Mouse (Mus musculus) liver, embryonic 13.5 days (tissue): ENCODE measurements around the gene Atp2a1. TPM values are rescaled to one million over a fixed set of nuclear protein-coding genes. Genes with fewer than 3 reads are reported as not detected.
A peak's percentile ranks its signal among the peaks of the same experiment; 100 is the strongest.

Experiments used
- ATAC-seq: fragments of 200-750 bp; cut with Nextera tagmentation; 2 replicates; pipeline ENCODE4 v1.8.0; 2017; ENCODE audit warnings: low read depth, mild to moderate bottlenecking, moderate number of reproducible peaks, moderate library complexity
- DNase-seq: peaks from one replicate; pipeline ENCODE4 v3.0.0; 2022
- H3K27ac ChIP-seq: fragments of 300-500 bp; sonication (generic); 2 replicates; pipeline ENCODE4 v1.5.1; 2015; ENCODE audit warnings: moderate library complexity, mild to moderate bottlenecking, inconsistent platforms
- H3K27me3 ChIP-seq: fragments of 300-500 bp; sonication (generic); 2 replicates; pipeline ENCODE4 v1.6.1; 2015; ENCODE audit warnings: mild to moderate bottlenecking, inconsistent platforms
- H3K36me3 ChIP-seq: fragments of 300-500 bp; sonication (generic); 2 replicates; pipeline ENCODE4 v1.6.1; 2015; ENCODE audit warnings: mild to moderate bottlenecking, inconsistent platforms
- H3K4me1 ChIP-seq: fragments of 300-500 bp; sonication (generic); replicated peaks from 2 replicates; pipeline ENCODE4 v1.6.1; 2015; ENCODE audit warnings: inconsistent platforms
- H3K4me2 ChIP-seq: fragments of 300-500 bp; sonication (generic); 2 replicates; pipeline ENCODE4 v1.6.1; 2015; ENCODE audit warnings: inconsistent platforms, mild to moderate bottlenecking, moderate library complexity
- H3K4me3 ChIP-seq: fragments of 300-500 bp; sonication (generic); replicated peaks from 2 replicates; pipeline ENCODE4 v1.5.1; 2015; ENCODE audit warnings: mild to moderate bottlenecking, inconsistent platforms
- H3K9ac ChIP-seq: fragments of 300-500 bp; sonication (generic); 2 replicates; pipeline ENCODE4 v1.6.1; 2015; ENCODE audit warnings: mild to moderate bottlenecking, inconsistent platforms
- H3K9me3 ChIP-seq: fragments of 300-500 bp; sonication (generic); replicated peaks from 2 replicates; pipeline ENCODE4 v1.6.1; 2016; ENCODE audit warnings: inconsistent platforms
- WGBS: fragments of 180-500 bp; shearing (Covaris S2); methylation state at CpG from one replicate; pipeline ENCODE4 v1.1.7; 2015; ENCODE audit not compliant: insufficient replicate concordance; 5-methylcytosine and 5-hydroxymethylcytosine counted together
- polyA plus RNA-seq: library from polyadenylated mRNA; unstranded; fragments of >200 nt; fragmentation: Nextera tagmentation; extraction: Ambion mirVana; gene quantifications from 2 replicates; pipeline ENCODE4 v1.2.1, GENCODE M21; 2015

Gene Atp2a1
- polyA plus RNA-seq, 1 experiment from 2014 or later = 2.4 TPM

- DNase-seq (peak; percentile 78), ATAC-seq (peak; percentile 83)
- Histone ChIP-seq H3K27ac (peak within 1 kb of the TSS; percentile 81), H3K36me3 (0 out of 2 replicates have a peak, but pooled peaks cover 3% of the 10 kb centered on the region), H3K27me3 (no peaks in the 10 kb centered on the region), H3K4me2 (peak within 1 kb of the TSS; percentile 96), H3K9me3 (no peaks in the 10 kb centered on the region), H3K4me3 (peak within 1 kb of the TSS; percentile 74), H3K4me1 (peaks cover 28% of the 10 kb centered on the region), H3K9ac (peak within 1 kb of the TSS; percentile 81)
- WGBS = under 1% methylated on average over 81 of the region's 82 CpGs
Observed at GRCm38 (mm10) chr7:126428631-126429502, 34.0 kb downstream of the Atp2a1 start, which contains the start of gene Rabep2. Gene Rabep2, plus strand, starts transcription at chr7:126428759.

GRCm38 (mm10) chr7:126428154-126428553 is 34.8 kb downstream of the Atp2a1 start:
- DNase-seq (peak; percentile 46), ATAC-seq (peak; percentile 46)
- Histone ChIP-seq H3K36me3 (0 out of 2 replicates have a peak, but pooled peaks cover 3% of the 10 kb centered on the region), H3K4me2 (peak overlapping the region; percentile 96), H3K9ac (peak overlapping the region; percentile 81), H3K9me3 (no peaks in the 10 kb centered on the region), H3K4me1 (peaks cover 28% of the 10 kb centered on the region), H3K27me3 (no peaks in the 10 kb centered on the region), H3K4me3 (peak overlapping the region; percentile 74), H3K27ac (peak overlapping the region; percentile 81)
- whole genome bisulfite sequencing = 6% methylated on average over 4 of the region's 4 CpGs

- DNase-seq (no peak), ATAC-seq (no peak)
- Histone ChIP-seq H3K27me3 (no peaks in the 10 kb centered on the region), H3K36me3 (no peaks in the 10 kb centered on the region), H3K4me2 (no peak overlapping the region; the same call in 1 of the 2 replicates), H3K4me3 (no peak overlapping the region), H3K4me1 (peaks cover 28% of the 10 kb centered on the region), H3K9me3 (no peaks in the 10 kb centered on the region), H3K9ac (no peak overlapping the region), H3K27ac (no peak overlapping the region)
- 54% methylated on average over 12 of the region's 13 CpGs for WGBS
Observed at GRCm38 (mm10) chr7:126427323-126427860, 35.5 kb downstream of the Atp2a1 start.

GRCm38 (mm10) chr7:126424161-126424560 is 38.7 kb downstream of the Atp2a1 start:
- no peak overlapping the region for H3K27ac ChIP-seq
- no peak for DNase-seq
- H3K27me3 ChIP-seq = no peaks in the 10 kb centered on the region
- no peak overlapping the region for H3K4me3 ChIP-seq
- H3K36me3 ChIP-seq = no peaks in the 10 kb centered on the region
- WGBS = 60% methylated on average over 6 of the region's 6 CpGs
- no peak overlapping the region for H3K4me2 ChIP-seq
- no peak overlapping the region for H3K9ac ChIP-seq
- no peaks in the 10 kb centered on the region for H3K9me3 ChIP-seq
- H3K4me1 ChIP-seq = peaks cover 15% of the 10 kb centered on the region
- ATAC-seq = no peak

GRCm38 (mm10) chr7:126421756-126422155 is 41.2 kb downstream of the Atp2a1 start:
- 0 out of 2 replicates have a peak, but pooled peaks cover under 1% of the 10 kb centered on the region for H3K4me1 ChIP-seq
- WGBS = 56% methylated on average over 5 of the region's 5 CpGs
- H3K9me3 ChIP-seq = no peaks in the 10 kb centered on the region
- no peak for DNase-seq
- no peaks in the 10 kb centered on the region for H3K36me3 ChIP-seq
- H3K4me2 ChIP-seq = no peak overlapping the region
- H3K9ac ChIP-seq = no peak overlapping the region
- no peaks in the 10 kb centered on the region for H3K27me3 ChIP-seq
- no peak overlapping the region for H3K4me3 ChIP-seq
- no peak for ATAC-seq
- H3K27ac ChIP-seq = no peak overlapping the region

- H3K4me2 ChIP-seq = no peak overlapping the region
- ATAC-seq (no peak), DNase-seq (no peak)
- no peaks in the 10 kb centered on the region for H3K36me3 ChIP-seq
- H3K27me3 ChIP-seq = no peaks in the 10 kb centered on the region
- 39% methylated on average over 3 of the region's 3 CpGs for WGBS
- no peaks in the 10 kb centered on the region for H3K9me3 ChIP-seq
- no peak overlapping the region for H3K27ac ChIP-seq
- no peak overlapping the region for H3K9ac ChIP-seq
- no peak overlapping the region for H3K4me3 ChIP-seq
- 0 out of 2 replicates have a peak, but pooled peaks cover 5% of the 10 kb centered on the region for H3K4me1 ChIP-seq
Observed at GRCm38 (mm10) chr7:126418496-126418895, 44.4 kb downstream of the Atp2a1 start.

- DNase-seq (no peak), ATAC-seq (no peak)
- Histone ChIP-seq H3K27me3 (no peaks in the 10 kb centered on the region), H3K4me1 (0 out of 2 replicates have a peak, but pooled peaks cover 5% of the 10 kb centered on the region), H3K9me3 (no peaks in the 10 kb centered on the region), H3K36me3 (no peaks in the 10 kb centered on the region), H3K4me2 (no peak overlapping the region), H3K27ac (no peak overlapping the region), H3K9ac (no peak overlapping the region), H3K4me3 (no peak overlapping the region)
- 64% methylated on average over 4 of the region's 4 CpGs for WGBS
Observed at GRCm38 (mm10) chr7:126417606-126418005, 45.3 kb downstream of the Atp2a1 start.

- H3K4me3 ChIP-seq = no peak overlapping the region
- H3K27ac ChIP-seq = no peak overlapping the region
- no peaks in the 10 kb centered on the region for H3K9me3 ChIP-seq
- WGBS = 39% methylated on average over 8 of the region's 8 CpGs
- H3K4me1 ChIP-seq = 0 out of 2 replicates have a peak, but pooled peaks cover 5% of the 10 kb centered on the region
- no peaks in the 10 kb centered on the region for H3K36me3 ChIP-seq
- no peaks in the 10 kb centered on the region for H3K27me3 ChIP-seq
- ATAC-seq = no peak
- no peak overlapping the region for H3K9ac ChIP-seq
- no peak for DNase-seq
- no peak overlapping the region for H3K4me2 ChIP-seq
Observed at GRCm38 (mm10) chr7:126417045-126417444, 45.9 kb downstream of the Atp2a1 start.

- Histone ChIP-seq H3K4me3 (no peak overlapping the region), H3K9ac (no peak overlapping the region), H3K4me1 (0 out of 2 replicates have a peak, but pooled peaks cover 5% of the 10 kb centered on the region), H3K4me2 (no peak overlapping the region), H3K27ac (no peak overlapping the region), H3K36me3 (no peaks in the 10 kb centered on the region), H3K9me3 (no peaks in the 10 kb centered on the region), H3K27me3 (no peaks in the 10 kb centered on the region)
- WGBS = 20% methylated on average over 2 of the region's 2 CpGs
- ATAC-seq (no peak), DNase-seq (no peak)
Observed at GRCm38 (mm10) chr7:126416615-126417014, 46.3 kb downstream of the Atp2a1 start.

- H3K4me1 ChIP-seq = 0 out of 2 replicates have a peak, but pooled peaks cover 5% of the 10 kb centered on the region
- H3K36me3 ChIP-seq = no peaks in the 10 kb centered on the region
- no peak within 1 kb of the TSS for H3K4me3 ChIP-seq
- ATAC-seq = no peak
- peaks cover 9% of the 10 kb centered on the region for H3K27me3 ChIP-seq
- WGBS = 83% methylated on average over 6 of the region's 6 CpGs
- no peak within 1 kb of the TSS for H3K4me2 ChIP-seq
- no peak within 1 kb of the TSS for H3K9ac ChIP-seq
- H3K9me3 ChIP-seq = no peaks in the 10 kb centered on the region
- no peak for DNase-seq
- no peak within 1 kb of the TSS for H3K27ac ChIP-seq
Observed at GRCm38 (mm10) chr7:126414725-126415124, 48.2 kb downstream of the Atp2a1 start, which contains the start of gene Cd19. Gene Cd19, minus strand, starts transcription at chr7:126414889.

- ATAC-seq (no peak), DNase-seq (no peak)
- H3K27me3 ChIP-seq = peaks cover 9% of the 10 kb centered on the region
- H3K4me1 ChIP-seq = no peaks in the 10 kb centered on the region
- H3K4me2 ChIP-seq = no peak overlapping the region
- H3K36me3 ChIP-seq = no peaks in the 10 kb centered on the region
- H3K9ac ChIP-seq = no peak overlapping the region
- 73% methylated on average over 4 of the region's 4 CpGs for WGBS
- no peaks in the 10 kb centered on the region for H3K9me3 ChIP-seq
- no peak overlapping the region for H3K27ac ChIP-seq
- H3K4me3 ChIP-seq = no peak overlapping the region
Observed at GRCm38 (mm10) chr7:126411061-126411460, 51.8 kb downstream of the Atp2a1 start.
